Mouse (Mus musculus) bone marrow macrophage, adult 2 months (primary cell): Measurements from ENCODE around the gene Tiam1. TPM values are rescaled to one million over a fixed set of nuclear protein-coding genes. Genes with fewer than 3 reads are reported as not detected.

Experiments
- H3K27ac ChIP-seq: 2 replicates; pipeline ENCODE4 v1.5.1; 2012; ENCODE audit warnings: low read depth, low read length; ENCODE audit not compliant: insufficient read depth
- H3K4me1 ChIP-seq: 2 replicates; pipeline ENCODE4 v1.6.1; 2012; ENCODE audit warnings: low read length; ENCODE audit not compliant: control insufficient read depth, insufficient read depth
- H3K4me3 ChIP-seq: 2 replicates; pipeline ENCODE4 v1.5.1; 2012; ENCODE audit warnings: mild to moderate bottlenecking, low read length, moderate library complexity; ENCODE audit not compliant: insufficient read depth
- CTCF ChIP-seq: IDR thresholded peaks from 2 replicates; pipeline ENCODE4 v1.5.1; 2012; ENCODE audit warnings: low read depth, mild to moderate bottlenecking, low read length, moderate library complexity
- POLR2A ChIP-seq: IDR thresholded peaks from 2 replicates; pipeline ENCODE4 v1.6.1; 2012; ENCODE audit warnings: mild to moderate bottlenecking, low read depth, low read length, borderline replicate concordance
- polyA plus RNA-seq: library from polyadenylated mRNA; stranded (reverse); fragments of >200 nt; gene quantifications from 2 replicates; pipeline ENCODE4 v1.2.4, GENCODE M21; 2012; ENCODE audit not compliant: missing spikeins, insufficient read depth, insufficient read length

Gene Tiam1
- polyA plus RNA-seq, 1 experiment: 21.4 TPM

GRCm38 (mm10) chr16:89909393-89910068 is 234.0 kb downstream of the Tiam1 start:
- Histone ChIP-seq H3K4me1 (no peaks in the 10 kb centered on the region), H3K27ac (no peak overlapping the region), H3K4me3 (no peak overlapping the region)
- TF ChIP-seq CTCF: no peak
- no peak for TF ChIP-seq POLR2A

- Histone ChIP-seq H3K4me3 (no peak overlapping the region), H3K4me1 (no peaks in the 10 kb centered on the region), H3K27ac (no peak overlapping the region)
- TF ChIP-seq POLR2A: no peak
- no peak for TF ChIP-seq CTCF
Observed at GRCm38 (mm10) chr16:89907651-89908050, 235.9 kb downstream of the Tiam1 start.

- no peak overlapping the region for H3K27ac ChIP-seq
- H3K4me3 ChIP-seq: no peak overlapping the region
- H3K4me1 ChIP-seq: no peaks in the 10 kb centered on the region
- TF ChIP-seq POLR2A (no peak), CTCF (no peak)
Observed at GRCm38 (mm10) chr16:89906909-89907308, 236.7 kb downstream of the Tiam1 start.

- H3K27ac ChIP-seq: no peak overlapping the region
- no peak overlapping the region for H3K4me3 ChIP-seq
- TF ChIP-seq CTCF (no peak), POLR2A (no peak)
- no peaks in the 10 kb centered on the region for H3K4me1 ChIP-seq
Observed at GRCm38 (mm10) chr16:89905730-89906305, 237.8 kb downstream of the Tiam1 start.

GRCm38 (mm10) chr16:89904121-89904520 is 239.4 kb downstream of the Tiam1 start:
- TF ChIP-seq CTCF (no peak), POLR2A (no peak)
- Histone ChIP-seq H3K27ac (no peak overlapping the region), H3K4me3 (no peak overlapping the region), H3K4me1 (no peaks in the 10 kb centered on the region)

GRCm38 (mm10) chr16:89902578-89903304 is 240.8 kb downstream of the Tiam1 start:
- H3K27ac ChIP-seq: no peak overlapping the region
- no peaks in the 10 kb centered on the region for H3K4me1 ChIP-seq
- no peak for TF ChIP-seq CTCF
- TF ChIP-seq POLR2A: no peak
- no peak overlapping the region for H3K4me3 ChIP-seq

- H3K27ac ChIP-seq: no peak overlapping the region
- H3K4me1 ChIP-seq: no peaks in the 10 kb centered on the region
- H3K4me3 ChIP-seq: no peak overlapping the region
- no peak for TF ChIP-seq CTCF
- TF ChIP-seq POLR2A: no peak
Observed at GRCm38 (mm10) chr16:89900681-89901080, 242.9 kb downstream of the Tiam1 start.

GRCm38 (mm10) chr16:89899192-89899591 is 244.4 kb downstream of the Tiam1 start:
- TF ChIP-seq CTCF (no peak), POLR2A (no peak)
- no peaks in the 10 kb centered on the region for H3K4me1 ChIP-seq
- no peak overlapping the region for H3K4me3 ChIP-seq
- H3K27ac ChIP-seq: no peak overlapping the region

GRCm38 (mm10) chr16:89898299-89898625 is 245.3 kb downstream of the Tiam1 start:
- TF ChIP-seq CTCF (no peak), POLR2A (no peak)
- H3K27ac ChIP-seq: no peak overlapping the region
- no peaks in the 10 kb centered on the region for H3K4me1 ChIP-seq
- H3K4me3 ChIP-seq: no peak overlapping the region
